14 mouse cellular contexts compared by ENCODE assay signal in genomic region chr5:124062037-124062824, GRCm38 (mm10). TPM values are rescaled to one million over a fixed set of nuclear protein-coding genes. Genes with fewer than 3 reads are reported as not detected.
DNase-seq lines count a peak whose midpoint lies in the region; ATAC-seq and TF ChIP-seq lines count a peak whose summit lies in the region.
"Had no signal": no experiment of that assay in that cellular context is flagged by ENCODE, and none has a peak within 500 bp of the region (broad histone marks: within the 10 kb centered on the region; RNA-seq: fewer than 3 reads in every experiment).

No protein-coding gene starts in this region.

- no peak for TF ChIP-seq POLR2A in brain, embryonic 14.5 days (IDR thresholded peaks at IDR 0.05; ENCODE audit: borderline replicate concordance, extremely low read depth, insufficient read depth, insufficient read length, poor library complexity, severe bottlenecking)

- WGBS in heart, embryonic 13.5 days, result 71% methylated on average over 12 of the region's 12 CpGs
- 77% methylated on average over 12 of the region's 12 CpGs for WGBS in liver, embryonic 13.5 days (ENCODE audit: insufficient replicate concordance)
- 62% methylated on average over 12 of the region's 12 CpGs for WGBS in liver, embryonic 12.5 days (ENCODE audit: insufficient replicate concordance)

- no peak overlapping the region; the same call in 1 of the 2 replicates for H3K9ac ChIP-seq in heart, embryonic 13.5 days
- H3K9ac ChIP-seq in liver, embryonic 13.5 days, result no peak overlapping the region
- no peak overlapping the region for H3K9ac ChIP-seq in liver, embryonic 12.5 days
- H3K9ac ChIP-seq: embryonic facial prominence, embryonic 15.5 days; stomach, embryonic 15.5 days had no signal

- no peak overlapping the region for H3K4me2 ChIP-seq in heart, embryonic 13.5 days
- no peak overlapping the region for H3K4me2 ChIP-seq in liver, embryonic 13.5 days
- no peak overlapping the region for H3K4me2 ChIP-seq in liver, embryonic 12.5 days
- H3K4me2 ChIP-seq: embryonic facial prominence, embryonic 15.5 days; stomach, embryonic 15.5 days had no signal

- no peaks in the 10 kb centered on the region for H3K27me3 ChIP-seq in heart, embryonic 13.5 days (replicated peaks)
- H3K27me3 ChIP-seq in liver, embryonic 13.5 days, result no peaks in the 10 kb centered on the region
- H3K27me3 ChIP-seq in liver, embryonic 12.5 days (replicated peaks), result peaks cover 11% of the 10 kb centered on the region; the same call in 1 of the 2 replicates
- H3K27me3 ChIP-seq: embryonic facial prominence, embryonic 15.5 days; stomach, embryonic 15.5 days had no signal

- H3K36me3 ChIP-seq in heart, embryonic 13.5 days, result no peaks in the 10 kb centered on the region
- H3K36me3 ChIP-seq in liver, embryonic 13.5 days, result no peaks in the 10 kb centered on the region
- no peaks in the 10 kb centered on the region for H3K36me3 ChIP-seq in liver, embryonic 12.5 days
- H3K36me3 ChIP-seq: embryonic facial prominence, embryonic 15.5 days; stomach, embryonic 15.5 days had no signal

- no peaks in the 10 kb centered on the region for H3K9me3 ChIP-seq in heart, embryonic 13.5 days
- H3K9me3 ChIP-seq in liver, embryonic 13.5 days (replicated peaks), result no peaks in the 10 kb centered on the region
- no peaks in the 10 kb centered on the region for H3K9me3 ChIP-seq in liver, embryonic 12.5 days (replicated peaks)
- H3K9me3 ChIP-seq: embryonic facial prominence, embryonic 15.5 days; stomach, embryonic 15.5 days had no signal

- peaks cover 18% of the 10 kb centered on the region; the same call in 1 of the 2 replicates for H3K4me1 ChIP-seq in heart, embryonic 13.5 days
- no peaks in the 10 kb centered on the region for H3K4me1 ChIP-seq in liver, embryonic 13.5 days (replicated peaks)
- peaks cover 4% of the 10 kb centered on the region; the same call in 1 of the 2 replicates for H3K4me1 ChIP-seq in liver, embryonic 12.5 days
- H3K4me1 ChIP-seq: stomach, embryonic 15.5 days had no signal

- H3K27ac ChIP-seq in heart, embryonic 13.5 days (replicated peaks), result 0 out of 2 replicates have a peak overlapping the region, but pooled peaks have one; percentile 1
- no peak overlapping the region for H3K27ac ChIP-seq in liver, embryonic 13.5 days
- H3K27ac ChIP-seq in liver, embryonic 12.5 days, result no peak overlapping the region
- H3K27ac ChIP-seq: embryonic facial prominence, embryonic 15.5 days; stomach, embryonic 15.5 days had no signal

- no peak overlapping the region for H3K4me3 ChIP-seq in heart, embryonic 13.5 days
- no peak overlapping the region for H3K4me3 ChIP-seq in liver, embryonic 13.5 days (replicated peaks)
- H3K4me3 ChIP-seq in liver, embryonic 12.5 days, result no peak overlapping the region
- H3K4me3 ChIP-seq: embryonic facial prominence, embryonic 15.5 days; myocyte; stomach, embryonic 15.5 days had no signal

- ATAC-seq in heart, embryonic 13.5 days (ENCODE audit: extremely low read depth, insufficient number of reproducible peaks, low FRiP score, low TSS enrichment), result no peak
- 0 out of 2 replicates have a peak, but pooled peaks have one; percentile 27 for ATAC-seq in liver, embryonic 13.5 days (ENCODE audit: low read depth)
- no peak for ATAC-seq in liver, embryonic 12.5 days

- intact Hi-C loops in heart, postnatal 25 days (cut with DNase I), result no loop called here

- peak; percentile 65 to 79 for DNase-seq in cerebellum, postnatal 10 days
- DNase-seq in cerebellum, adult 9-10 months, result no peak
- DNase-seq in heart, postnatal 25 days (ENCODE audit: low spot score), result no peak
- DNase-seq in liver, embryonic 13.5 days, result no peak
- DNase-seq in brain, embryonic 14.5 days (ENCODE audit: low read depth), result peak; percentile 49
- DNase-seq in yolk sac, embryonic 10.5 days (ENCODE audit: low spot score), result no peak
- DNase-seq: layer of hippocampus, adult 9-11 months; lung, adult 2 months; thymus, postnatal 25 days had no signal

- no peak for TF ChIP-seq CTCF in brain, embryonic 14.5 days (IDR thresholded peaks at IDR 0.05; ENCODE audit: borderline replicate concordance, extremely low read depth, insufficient read depth, insufficient read length)

RNA-seq across cellular contexts. Expression of gene Vps37b, which starts 30.2 kb away (rescaled TPM):
- 51.2 and 52.2 TPM in 2 replicates for polyA plus RNA-seq in heart, embryonic 13.5 days (2015; fragmentation: Nextera tagmentation; extraction: Ambion mirVana)
- 10 to 100 TPM; 18.2 to 18.6 TPM for total RNA-seq in heart, postnatal 25 days (2021)
- polyA plus RNA-seq in liver, embryonic 13.5 days (2015; fragmentation: Nextera tagmentation; extraction: Ambion mirVana), result 16.1 and 18.0 TPM in 2 replicates
- 20.9 and 21.8 TPM in 2 replicates for polyA plus RNA-seq in liver, embryonic 12.5 days (2016; fragmentation: Nextera tagmentation; extraction: Ambion mirVana)
- polyA plus RNA-seq in brain, embryonic 14.5 days (2012; rRNA removed), result 79.9 and 107 TPM in 2 replicates

RNA-seq across cellular contexts. Expression of gene Abcb9, which starts 33.4 kb away (rescaled TPM):
- 1.6 and 1.7 TPM in 2 replicates for polyA plus RNA-seq in heart, embryonic 13.5 days (2015; fragmentation: Nextera tagmentation; extraction: Ambion mirVana)
- 1 to 10 TPM; 8.0 to 9.0 TPM for total RNA-seq in heart, postnatal 25 days (2021)
- polyA plus RNA-seq in liver, embryonic 13.5 days (2015; fragmentation: Nextera tagmentation; extraction: Ambion mirVana), result 4.5 and 4.6 TPM in 2 replicates
- 5.0 and 5.6 TPM in 2 replicates for polyA plus RNA-seq in liver, embryonic 12.5 days (2016; fragmentation: Nextera tagmentation; extraction: Ambion mirVana)
- 6.5 and 9.6 TPM in 2 replicates for polyA plus RNA-seq in brain, embryonic 14.5 days (2012; rRNA removed)

RNA-seq across cellular contexts. Expression of gene Ogfod2, which starts 49.9 kb away (rescaled TPM):
- polyA plus RNA-seq in heart, embryonic 13.5 days (2015; fragmentation: Nextera tagmentation; extraction: Ambion mirVana), result 18.3 and 18.8 TPM in 2 replicates
- total RNA-seq in heart, postnatal 25 days (2021), result 10 to 100 TPM; 12.5 to 13.9 TPM
- 18.4 and 18.5 TPM in 2 replicates for polyA plus RNA-seq in liver, embryonic 13.5 days (2015; fragmentation: Nextera tagmentation; extraction: Ambion mirVana)
- polyA plus RNA-seq in liver, embryonic 12.5 days (2016; fragmentation: Nextera tagmentation; extraction: Ambion mirVana), result 19.1 and 20.2 TPM in 2 replicates
- polyA plus RNA-seq in brain, embryonic 14.5 days (2012; rRNA removed), result 38.1 and 47.2 TPM in 2 replicates

RNA-seq across cellular contexts. Expression of gene Arl6ip4, which starts 53.7 kb away (rescaled TPM):
- polyA plus RNA-seq in heart, embryonic 13.5 days (2015; fragmentation: Nextera tagmentation; extraction: Ambion mirVana), result 68.5 and 70.8 TPM in 2 replicates
- total RNA-seq in heart, postnatal 25 days (2021), result 10 to 100 TPM; 36.2 to 43.0 TPM
- 83.3 and 84.6 TPM in 2 replicates for polyA plus RNA-seq in liver, embryonic 13.5 days (2015; fragmentation: Nextera tagmentation; extraction: Ambion mirVana)
- polyA plus RNA-seq in liver, embryonic 12.5 days (2016; fragmentation: Nextera tagmentation; extraction: Ambion mirVana), result 94.1 and 100 TPM in 2 replicates
- polyA plus RNA-seq in brain, embryonic 14.5 days (2012; rRNA removed), result 64.5 and 67.8 TPM in 2 replicates

Comparison
In these comparisons a context has a peak if more than half of its experiments do, and no peak if none do; other contexts are left out.
1. DNase-seq: peak in cerebellum, postnatal 10 days (2 of 2) and brain, embryonic 14.5 days (single experiment); none in cerebellum, adult 9-10 months (single experiment), heart, postnatal 25 days (single experiment), liver, embryonic 13.5 days (single experiment) and yolk sac, embryonic 10.5 days (single experiment).